Mouse (Mus musculus): ENCODE results near the gene Gm10697. TPM values are rescaled to one million over a fixed set of nuclear protein-coding genes. Genes with fewer than 3 reads are reported as not detected.
"Not testable (repeated sequence)": the region's sequence is repeated elsewhere in the genome, so short reads cannot be mapped to it uniquely, and the experiment has no call there.

Gene Gm10697
- not detected in 2 replicates for polyA plus RNA-seq (2014; fragmentation: Nextera tagmentation; extraction: Ambion mirVana)

GRCm38 (mm10) chr3:94072544-94072943 is at the start of gene Gm10697:
Gm10697 (minus strand) TSS chr3:94072644.
- not testable (repeated sequence) for H3K4me2 ChIP-seq (replicated peaks; ENCODE audit: low read depth, low read length); H3K9ac ChIP-seq (ENCODE audit: low read depth, low read length); H3K36me3 ChIP-seq (ENCODE audit: control insufficient read depth, insufficient read depth, low read length); H3K4me1 ChIP-seq (replicated peaks; ENCODE audit: control insufficient read depth, insufficient read depth, low read length); DNase-seq (ENCODE audit: low spot score); ATAC-seq (ENCODE audit: low FRiP score); H3K27ac ChIP-seq (ENCODE audit: low read depth, low read length); H3K27me3 ChIP-seq (ENCODE audit: control insufficient read depth, insufficient read depth, low read length); H3K4me3 ChIP-seq (ENCODE audit: low read depth, low read length); H3K9me3 ChIP-seq (ENCODE audit: control insufficient read depth, low read length)
- no CpG with 5 or more reads among the region's 3 CpGs for WGBS

GRCm38 (mm10) chr3:94115071-94115470 is 42.6 kb upstream of the Gm10697 start:
- H3K27ac ChIP-seq (ENCODE audit: low read depth, low read length); ATAC-seq (ENCODE audit: low FRiP score); H3K27me3 ChIP-seq (ENCODE audit: control insufficient read depth, insufficient read depth, low read length); H3K36me3 ChIP-seq (ENCODE audit: control insufficient read depth, insufficient read depth, low read length); H3K4me3 ChIP-seq (ENCODE audit: low read depth, low read length); H3K9me3 ChIP-seq (ENCODE audit: control insufficient read depth, low read length); DNase-seq (ENCODE audit: low spot score); H3K4me2 ChIP-seq (replicated peaks; ENCODE audit: low read depth, low read length); H3K4me1 ChIP-seq (replicated peaks; ENCODE audit: control insufficient read depth, insufficient read depth, low read length); H3K9ac ChIP-seq (ENCODE audit: low read depth, low read length): not testable (repeated sequence)
- WGBS, result 62% methylated on average over 1 of the region's 1 CpGs

- ATAC-seq (ENCODE audit: low FRiP score); H3K4me3 ChIP-seq (ENCODE audit: low read depth, low read length); H3K4me2 ChIP-seq (replicated peaks; ENCODE audit: low read depth, low read length); H3K27me3 ChIP-seq (ENCODE audit: control insufficient read depth, insufficient read depth, low read length); H3K9ac ChIP-seq (ENCODE audit: low read depth, low read length); H3K9me3 ChIP-seq (ENCODE audit: control insufficient read depth, low read length); DNase-seq (ENCODE audit: low spot score); H3K4me1 ChIP-seq (replicated peaks; ENCODE audit: control insufficient read depth, insufficient read depth, low read length); H3K36me3 ChIP-seq (ENCODE audit: control insufficient read depth, insufficient read depth, low read length); H3K27ac ChIP-seq (ENCODE audit: low read depth, low read length): not testable (repeated sequence)
- WGBS, result 97% methylated on average over 1 of the region's 3 CpGs
Observed at GRCm38 (mm10) chr3:94054785-94055184, 17.7 kb downstream of the Gm10697 start, which contains the start of gene Gm9125. Gm9125 (minus strand) TSS chr3:94054885.

GRCm38 (mm10) chr3:94049566-94050121 is 22.8 kb downstream of the Gm10697 start:
- not testable (repeated sequence) for ATAC-seq (ENCODE audit: low FRiP score); H3K4me1 ChIP-seq (replicated peaks; ENCODE audit: control insufficient read depth, insufficient read depth, low read length); H3K27me3 ChIP-seq (ENCODE audit: control insufficient read depth, insufficient read depth, low read length); H3K4me3 ChIP-seq (ENCODE audit: low read depth, low read length); DNase-seq (ENCODE audit: low spot score); H3K36me3 ChIP-seq (ENCODE audit: control insufficient read depth, insufficient read depth, low read length); H3K9me3 ChIP-seq (ENCODE audit: control insufficient read depth, low read length); H3K4me2 ChIP-seq (replicated peaks; ENCODE audit: low read depth, low read length); H3K27ac ChIP-seq (ENCODE audit: low read depth, low read length); H3K9ac ChIP-seq (ENCODE audit: low read depth, low read length)
- WGBS, result no CpG with 5 or more reads among the region's 5 CpGs

- H3K36me3 ChIP-seq (ENCODE audit: control insufficient read depth, insufficient read depth, low read length); H3K9me3 ChIP-seq (ENCODE audit: control insufficient read depth, low read length); H3K27ac ChIP-seq (ENCODE audit: low read depth, low read length); H3K9ac ChIP-seq (ENCODE audit: low read depth, low read length); DNase-seq (ENCODE audit: low spot score); H3K4me2 ChIP-seq (replicated peaks; ENCODE audit: low read depth, low read length); H3K4me3 ChIP-seq (ENCODE audit: low read depth, low read length); H3K27me3 ChIP-seq (ENCODE audit: control insufficient read depth, insufficient read depth, low read length); ATAC-seq (ENCODE audit: low FRiP score); H3K4me1 ChIP-seq (replicated peaks; ENCODE audit: control insufficient read depth, insufficient read depth, low read length): not testable (repeated sequence)
- 83% methylated on average over 1 of the region's 1 CpGs for WGBS
Observed at GRCm38 (mm10) chr3:94038241-94038640, 34.2 kb downstream of the Gm10697 start.

- DNase-seq (ENCODE audit: low spot score); H3K4me3 ChIP-seq (ENCODE audit: low read depth, low read length); H3K4me1 ChIP-seq (replicated peaks; ENCODE audit: control insufficient read depth, insufficient read depth, low read length); H3K9ac ChIP-seq (ENCODE audit: low read depth, low read length); H3K4me2 ChIP-seq (replicated peaks; ENCODE audit: low read depth, low read length); ATAC-seq (ENCODE audit: low FRiP score); H3K9me3 ChIP-seq (ENCODE audit: control insufficient read depth, low read length); H3K27me3 ChIP-seq (ENCODE audit: control insufficient read depth, insufficient read depth, low read length); H3K36me3 ChIP-seq (ENCODE audit: control insufficient read depth, insufficient read depth, low read length); H3K27ac ChIP-seq (ENCODE audit: low read depth, low read length): not testable (repeated sequence)
- WGBS, result 90% methylated on average over 15 of the region's 18 CpGs
Observed at GRCm38 (mm10) chr3:94034400-94034799, 38.0 kb downstream of the Gm10697 start.

Other genes starting within 250 kb of the Gm10697 start
- gene Tdpoz3, start 246.6 kb downstream of the Gm10697 start, polyA plus RNA-seq (2014; fragmentation: Nextera tagmentation; extraction: Ambion mirVana), result not detected in 2 replicates
- not detected in 2 replicates for gene Gm9117, start 129.1 kb downstream of the Gm10697 start, polyA plus RNA-seq (2014; fragmentation: Nextera tagmentation; extraction: Ambion mirVana)
- not detected in 2 replicates for gene Tdpoz5, start 111.3 kb downstream of the Gm10697 start, polyA plus RNA-seq (2014; fragmentation: Nextera tagmentation; extraction: Ambion mirVana)
- not detected in 2 replicates for gene Gm9125, start 17.8 kb downstream of the Gm10697 start, polyA plus RNA-seq (2014; fragmentation: Nextera tagmentation; extraction: Ambion mirVana)
- not detected in 2 replicates for gene Gm10696, start 105.5 kb upstream of the Gm10697 start, polyA plus RNA-seq (2014; fragmentation: Nextera tagmentation; extraction: Ambion mirVana)
- gene Gm5286, start 124.1 kb upstream of the Gm10697 start, polyA plus RNA-seq (2014; fragmentation: Nextera tagmentation; extraction: Ambion mirVana), result not detected in 2 replicates
- not detected in 2 replicates for gene Gm4778, start 191.4 kb upstream of the Gm10697 start, polyA plus RNA-seq (2014; fragmentation: Nextera tagmentation; extraction: Ambion mirVana)
- 13.4 and 14.0 TPM in 2 replicates for gene Them4, start 237.4 kb upstream of the Gm10697 start, polyA plus RNA-seq (2014; fragmentation: Nextera tagmentation; extraction: Ambion mirVana)